Mouse (Mus musculus) gastrocnemius, postnatal 14 days (tissue): ENCODE results near the gene Mak. TPM values are rescaled to one million over a fixed set of nuclear protein-coding genes. Genes with fewer than 3 reads are reported as not detected.

ENCODE experiments used
- DNase-seq: peaks from one replicate; pipeline ENCODE4 v3.0.0; 2021; ENCODE audit warnings: mixed read lengths
- intact Hi-C: fragments of 180-260 bp; cut with DNase I; formaldehyde crosslinking; loops from one replicate; pipeline ENCODE4 v1.15.1; 2025; ENCODE audit warnings: low total_unique reads
- total RNA-seq, 2 experiments: library from RNA; stranded (reverse); gene quantifications; 2 replicates each; pipeline ENCODE4 v1.2.3; 2021

The Mak gene
- total RNA-seq, 2 experiments from 2014 or later, result not detected

- intact Hi-C loops, result no loop called here
- no peak for DNase-seq
Observed at GRCm38 (mm10) chr13:41078690-41079420, 651 bp downstream of the Mak start.

- intact Hi-C loops, result no loop called here
- no peak for DNase-seq
Observed at GRCm38 (mm10) chr13:41077921-41078320, 1.6 kb downstream of the Mak start.

DNA sequence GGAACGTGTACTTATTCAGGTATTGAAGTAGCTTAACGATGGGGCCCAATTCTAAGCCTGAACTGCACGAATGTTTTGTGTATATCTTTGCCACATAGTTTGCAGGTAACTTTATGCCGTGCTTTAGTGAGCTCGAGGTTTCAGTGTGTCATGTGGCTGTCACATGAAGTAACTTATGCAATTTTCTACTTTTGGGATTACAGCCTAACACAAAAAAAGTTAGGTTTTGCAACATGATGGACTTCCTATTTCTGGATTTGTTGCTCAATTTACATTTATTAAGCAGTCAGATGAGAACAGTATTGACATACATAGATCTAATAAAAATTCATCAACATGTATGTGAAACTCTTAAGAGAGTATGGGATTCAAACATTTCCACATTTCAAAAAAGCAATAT is 5.7 kb downstream of the Mak start:
- DNase-seq, result no peak
- intact Hi-C loops, result no loop called here

GRCm38 (mm10) chr13:41071617-41072016 is 7.9 kb downstream of the Mak start:
- intact Hi-C loops, result no loop called here
- DNase-seq, result no peak

DNA sequence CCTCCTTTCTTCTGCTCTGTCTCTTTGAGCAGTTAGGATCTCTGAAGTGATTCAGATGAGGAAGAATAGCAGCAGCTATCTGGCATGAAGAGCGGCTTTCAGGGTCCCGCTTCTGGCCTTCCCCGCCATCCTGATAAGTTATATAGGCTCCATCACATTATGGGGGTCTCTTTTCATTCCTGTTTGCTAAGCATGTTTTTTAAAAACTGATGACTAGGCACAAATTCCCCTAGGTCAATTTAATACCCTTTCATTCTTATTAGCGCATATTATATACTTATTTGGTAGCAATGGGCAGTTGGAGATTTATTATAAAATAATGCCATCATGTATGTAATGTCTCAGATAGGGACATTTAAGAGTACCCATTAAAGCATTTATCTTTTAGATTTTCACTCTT is 11.9 kb downstream of the Mak start:
- no peak for DNase-seq
- intact Hi-C loops, result no loop called here

DNA sequence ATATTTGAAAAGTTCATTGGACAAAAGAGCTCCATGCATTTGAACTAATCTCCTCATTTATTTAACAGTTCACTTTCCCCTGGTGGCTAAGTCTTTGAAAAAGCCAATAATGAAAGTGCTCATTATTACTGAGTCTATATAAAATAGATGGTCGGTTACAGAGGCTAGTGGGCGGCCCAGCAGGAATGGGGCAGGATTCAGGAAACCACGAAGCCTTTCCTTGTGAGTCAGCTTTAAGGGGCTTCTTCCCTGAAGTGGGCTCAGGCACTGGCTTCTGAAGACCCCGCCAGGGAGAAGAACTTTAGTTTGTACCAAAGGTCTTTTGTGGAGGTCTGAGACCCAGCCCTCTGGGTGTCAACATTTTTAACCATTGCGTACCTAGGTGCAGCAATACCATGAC is 27.5 kb downstream of the Mak start:
- intact Hi-C loops, result no loop called here
- DNase-seq, result no peak

- intact Hi-C loops, result no loop called here
- DNase-seq, result no peak
Observed at GRCm38 (mm10) chr13:41047280-41047679, 32.2 kb downstream of the Mak start.

DNA sequence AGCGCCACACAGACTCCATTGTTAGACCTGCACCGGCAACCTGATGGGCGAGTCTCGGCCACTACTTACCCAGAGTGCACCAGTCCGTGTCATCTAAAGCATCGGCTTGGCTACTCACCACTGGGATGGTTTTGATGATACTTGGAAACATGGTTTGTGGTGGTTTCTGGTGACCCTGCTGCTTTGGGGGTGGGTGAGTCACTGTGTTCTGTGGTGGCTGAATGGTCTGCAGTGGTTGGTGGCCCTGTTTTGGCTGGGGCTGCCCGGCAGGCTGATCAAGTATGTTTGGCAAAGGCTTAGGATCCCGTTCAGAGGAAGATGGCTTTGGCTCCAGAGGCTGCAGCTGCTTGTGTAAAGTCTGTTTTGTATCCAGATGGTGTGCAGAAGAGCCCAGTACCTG is 33.6 kb downstream of the Mak start:
- intact Hi-C loops, result no loop called here

GRCm38 (mm10) chr13:41042511-41042910 is 37.0 kb downstream of the Mak start:
- DNase-seq, result no peak
- intact Hi-C loops, result no loop called here

More for the DNA sequence above, 33.6 kb downstream of the Mak start:
- no peak for DNase-seq

DNA sequence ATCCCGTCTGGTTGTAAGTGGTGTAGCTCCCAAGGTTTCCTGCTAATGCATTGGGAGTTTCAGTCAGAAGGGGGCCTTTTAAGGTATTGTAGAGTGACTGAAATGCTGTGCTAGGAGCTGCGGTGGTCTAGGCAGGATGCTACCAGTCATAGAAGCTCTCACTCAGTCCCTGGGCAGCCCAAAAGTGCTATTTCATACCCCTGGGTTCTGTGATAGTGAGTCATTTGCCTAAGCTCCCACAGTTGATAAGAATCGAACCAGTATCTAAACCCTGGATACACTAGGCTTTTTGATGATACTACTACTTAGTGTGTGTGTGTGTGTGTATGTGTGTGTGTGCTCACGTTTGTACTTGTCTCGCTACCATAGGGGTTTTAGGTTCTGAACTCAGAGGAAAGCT is 49.4 kb downstream of the Mak start:
- DNase-seq, result no peak
- intact Hi-C loops, result no loop called here

DNA sequence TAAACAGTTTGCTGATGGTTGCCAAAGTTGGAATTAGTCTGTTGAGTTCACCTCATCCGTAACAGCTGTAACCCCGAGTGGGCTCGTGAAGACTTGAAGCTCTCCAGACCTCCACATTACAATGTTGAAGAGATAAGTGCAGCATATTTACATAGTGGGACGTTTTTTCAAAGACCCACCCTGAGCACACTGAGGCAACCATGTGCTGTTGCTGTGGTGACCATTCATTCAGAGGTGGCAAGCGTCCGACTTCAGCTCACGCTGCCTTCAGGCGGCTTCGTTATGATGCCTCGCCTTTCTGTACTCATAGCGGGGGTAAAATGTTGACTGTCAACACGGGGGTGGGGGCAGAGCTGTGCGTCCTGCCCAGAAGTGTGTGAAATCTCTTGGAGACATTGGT is 57.4 kb downstream of the Mak start:
- no peak for DNase-seq
- intact Hi-C loops, result no loop called here

GRCm38 (mm10) chr13:41021607-41022006 is 57.9 kb downstream of the Mak start:
- no peak for DNase-seq
- intact Hi-C loops, result no loop called here

DNA sequence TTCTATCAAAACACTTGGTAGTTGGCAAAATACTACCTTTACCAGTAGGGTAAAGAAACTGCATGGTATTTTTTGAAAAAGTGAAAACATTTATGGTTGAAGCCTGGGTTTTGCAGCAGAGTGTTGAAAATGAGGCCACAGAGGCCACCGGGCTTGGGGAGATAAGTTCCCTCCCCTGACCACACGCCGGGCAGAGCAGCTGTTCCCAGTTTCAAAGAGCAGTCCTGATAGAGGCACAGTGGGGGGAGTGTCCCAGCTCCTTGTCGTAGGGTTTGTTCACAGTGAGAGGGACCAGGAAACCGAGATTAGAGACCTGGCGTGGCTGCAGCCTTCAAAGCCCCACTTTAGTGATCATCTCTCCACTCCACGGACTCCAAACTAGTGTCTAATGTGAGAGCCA is 59.0 kb downstream of the Mak start:
- intact Hi-C loops, result no loop called here
- no peak for DNase-seq

DNA sequence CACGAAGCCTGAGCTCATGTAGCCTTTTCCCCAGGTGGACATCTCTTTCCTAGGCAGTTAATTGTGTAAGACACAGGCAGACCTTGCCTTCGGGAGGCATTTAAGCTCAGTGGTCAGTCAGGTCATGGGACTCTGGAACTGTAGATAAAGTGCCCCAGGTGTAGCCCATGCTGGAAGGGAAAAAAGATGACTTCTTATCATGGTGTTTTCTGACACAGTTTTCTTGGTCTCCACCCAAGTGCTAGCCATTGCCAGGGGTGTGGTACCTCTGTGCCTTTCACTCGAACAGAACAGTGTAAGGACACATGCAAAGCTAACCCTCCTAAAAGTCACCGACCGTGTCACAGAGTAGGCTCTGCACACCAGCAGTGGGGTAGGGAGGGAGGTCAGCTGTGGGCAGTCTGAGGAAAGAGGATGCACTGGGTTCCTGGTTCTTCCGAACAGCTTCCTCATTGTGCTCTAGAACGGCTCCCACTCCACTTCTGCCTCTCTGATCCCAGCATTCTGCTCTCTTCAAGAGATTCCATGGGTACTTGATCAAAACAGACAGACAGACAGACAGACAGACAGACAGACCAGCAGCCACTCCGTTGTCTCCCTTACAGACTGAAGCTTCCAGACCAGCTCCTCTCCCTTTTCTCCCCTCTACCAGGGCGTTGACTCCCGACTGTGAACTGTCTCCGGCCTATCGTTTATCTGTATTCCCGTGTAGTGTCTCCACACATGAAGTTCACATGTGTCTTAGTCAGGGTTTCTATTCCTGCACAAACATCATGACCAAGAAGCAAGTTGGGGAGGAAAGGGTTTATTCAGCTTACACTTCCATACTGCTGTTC is 60.5 kb downstream of the Mak start:
- DNase-seq, result no peak
- intact Hi-C loops, result no loop called here

DNA sequence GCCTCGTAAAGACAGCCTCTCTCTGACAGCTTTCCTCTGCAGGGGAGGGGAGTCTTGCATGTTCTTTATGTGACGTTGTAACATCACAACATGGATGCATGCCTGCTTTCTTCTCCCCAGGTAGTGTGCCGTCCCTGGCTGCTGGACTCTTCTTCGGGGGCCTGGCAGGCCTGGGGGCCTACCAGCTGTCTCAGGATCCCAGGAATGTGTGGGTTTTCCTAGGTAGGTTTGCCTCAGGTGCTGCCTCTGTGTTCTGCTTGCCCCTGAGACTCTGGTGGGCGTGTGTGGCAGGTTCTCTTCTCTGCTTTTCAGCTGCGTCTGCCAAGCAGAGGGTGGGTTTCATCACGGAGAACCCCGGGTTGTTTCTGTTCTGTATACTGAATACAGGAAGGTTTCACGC is 61.3 kb downstream of the Mak start:
- intact Hi-C loops, result no loop called here
- no peak for DNase-seq

GRCm38 (mm10) chr13:41017832-41018231 is 61.7 kb downstream of the Mak start:
- intact Hi-C loops, result no loop called here
- no peak for DNase-seq

GRCm38 (mm10) chr13:41016797-41017405 is 62.6 kb downstream of the Mak start:
- intact Hi-C loops, result no loop called here

GRCm38 (mm10) chr13:41015829-41016634 is 63.5 kb downstream of the Mak start, which contains the start of gene Tmem14c:
TSS of gene Tmem14c (plus strand) at chr13:41016292.
- intact Hi-C loops, result no loop called here
- peak; percentile 96 for DNase-seq

More at GRCm38 (mm10) chr13:41016797-41017405, 62.6 kb downstream of the Mak start:
- no peak for DNase-seq

DNA sequence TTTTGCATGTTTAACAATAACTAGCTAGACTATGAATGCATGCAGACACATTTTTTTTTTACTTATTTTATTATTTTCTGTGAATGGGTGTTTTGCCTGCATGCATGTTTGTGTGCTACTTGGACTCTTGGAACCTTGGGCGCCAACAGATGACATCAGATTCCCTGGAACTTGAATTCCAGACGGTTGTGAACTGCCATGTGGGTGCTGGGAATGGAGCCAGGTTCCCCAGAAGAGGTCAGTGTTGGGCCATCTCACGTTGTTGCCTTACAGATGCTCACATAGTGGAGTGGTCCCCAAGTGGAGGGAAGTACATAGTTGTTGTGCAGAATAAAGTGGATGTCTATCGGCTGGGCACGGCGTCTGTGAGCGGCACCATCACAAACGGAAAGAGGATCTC is 70.6 kb downstream of the Mak start:
- intact Hi-C loops, result no loop called here
- DNase-seq, result no peak

DNA sequence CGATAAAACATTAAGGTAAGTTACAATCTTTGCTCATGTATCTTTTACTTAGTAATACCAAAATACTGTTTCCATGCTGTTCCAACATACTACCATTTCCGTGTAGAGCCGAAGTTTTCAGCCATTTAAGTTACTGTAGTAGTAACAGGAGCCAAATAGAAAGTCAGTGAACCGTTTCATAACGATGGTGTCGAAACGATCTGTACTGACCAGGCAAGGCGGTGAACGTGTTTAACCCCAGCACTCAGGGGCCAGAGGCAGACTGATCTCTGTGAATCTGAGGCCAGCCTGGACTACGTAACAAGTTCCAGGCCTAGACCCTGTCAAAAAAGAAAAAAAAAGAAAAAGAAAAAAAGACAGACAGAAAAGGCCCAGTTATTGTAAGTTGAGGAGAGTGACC is 71.2 kb downstream of the Mak start:
- DNase-seq, result no peak
- intact Hi-C loops, result no loop called here
